Mouse (Mus musculus) G1E (cell line): ENCODE measurements at regions not wholly inside any gene's neighbourhood (a gene's known extent, or its start where the extent isn't known, plus 50 kb on each side); places are given as distances from the start of the nearest gene placed in this dataset.

Experiments
- ATAC-seq: 2 replicates; pipeline ENCODE4 v1.8.0; 2016; ENCODE audit warnings: mild to moderate bottlenecking; ENCODE audit not compliant: insufficient number of reproducible peaks, poor library complexity, low FRiP score, severe bottlenecking; ENCODE audit errors: extremely low read depth
- DNase-seq: peaks from one replicate; pipeline ENCODE4 v3.0.0; 2012; ENCODE audit warnings: low spot score
- H3K27me3 ChIP-seq: 2 replicates; pipeline ENCODE4 v1.6.1; 2012; ENCODE audit warnings: mild to moderate bottlenecking, low read length, inconsistent platforms; ENCODE audit not compliant: insufficient read depth
- H3K36me3 ChIP-seq: replicated peaks from 2 replicates; pipeline ENCODE3; 2012; ENCODE audit warnings: mild to moderate bottlenecking, inconsistent platforms
- H3K4me1 ChIP-seq: 2 replicates; pipeline ENCODE4 v1.6.1; 2012; ENCODE audit warnings: low read depth, low read length, inconsistent platforms, mixed read lengths; ENCODE audit not compliant: insufficient read depth
- H3K4me3 ChIP-seq: 2 replicates; pipeline ENCODE4 v1.5.1; 2012; ENCODE audit warnings: low read depth, mild to moderate bottlenecking, inconsistent platforms, low read length, moderate library complexity, mixed read lengths
- H3K9me3 ChIP-seq: replicated peaks from 2 replicates; pipeline ENCODE4 v1.6.1; 2012; ENCODE audit warnings: inconsistent platforms
- CTCF ChIP-seq: IDR thresholded peaks from 2 replicates; pipeline ENCODE4 v1.5.1; 2012; ENCODE audit warnings: low read depth, low read length, inconsistent platforms, mixed read lengths
- GATA1 ChIP-seq: IDR thresholded peaks from 2 replicates; pipeline ENCODE4 v1.6.1; 2012; ENCODE audit warnings: borderline replicate concordance, low read length, inconsistent platforms, mixed read lengths
- GATA2 ChIP-seq: IDR thresholded peaks from 2 replicates; pipeline ENCODE4 v1.6.1; 2012; ENCODE audit warnings: low read depth, low read length, inconsistent platforms, borderline replicate concordance
- POLR2AphosphoS5 ChIP-seq: IDR thresholded peaks from 2 replicates; pipeline ENCODE4 v1.6.1; 2012; ENCODE audit warnings: low read depth, low read length, inconsistent platforms; ENCODE audit not compliant: insufficient replicate concordance
- TAL1 ChIP-seq: conservative IDR thresholded peaks from 2 replicates; pipeline ENCODE4 v1.6.1; 2012; ENCODE audit warnings: low read depth, low read length, inconsistent platforms, mixed read lengths

DNA sequence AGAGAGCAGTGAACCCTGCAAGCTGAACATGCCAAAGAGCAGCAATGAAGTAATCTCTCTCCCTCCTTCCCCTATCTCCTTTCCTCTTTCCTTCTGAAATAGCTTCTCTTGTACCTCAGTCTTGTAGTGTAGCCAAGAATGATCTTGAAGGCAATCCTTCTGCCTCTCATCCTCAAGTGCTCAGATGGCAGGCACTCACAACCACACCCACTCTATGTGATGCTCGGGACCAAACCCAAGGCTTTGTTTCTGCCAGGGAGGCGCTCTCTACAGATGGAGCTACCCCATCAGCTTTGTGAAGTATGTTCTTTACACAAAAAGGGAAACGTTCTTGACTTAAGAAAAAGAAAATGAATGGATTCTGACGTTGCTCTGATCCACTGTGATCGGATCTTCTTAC, 57.6 kb upstream of the Nfe2l2 start:
- Histone ChIP-seq H3K4me1 (peaks cover 20% of the 10 kb centered on the region), H3K4me3 (no peak overlapping the region), H3K36me3 (no peaks in the 10 kb centered on the region), H3K27me3 (peaks cover 3% of the 10 kb centered on the region; the same call in 1 of the 2 replicates), H3K9me3 (no peaks in the 10 kb centered on the region)
- no peak for ATAC-seq
- TF ChIP-seq GATA2: no peak
- no peak for TF ChIP-seq CTCF
- no peak for TF ChIP-seq TAL1
- no peak for TF ChIP-seq GATA1
- TF ChIP-seq POLR2AphosphoS5: no peak
- no peak for DNase-seq

- no peaks in the 10 kb centered on the region for H3K36me3 ChIP-seq
- DNase-seq: no peak
- H3K4me1 ChIP-seq: peaks cover 17% of the 10 kb centered on the region
- no peak for ATAC-seq
- H3K9me3 ChIP-seq: no peaks in the 10 kb centered on the region
- TF ChIP-seq CTCF: no peak
- TF ChIP-seq TAL1: no peak
- TF ChIP-seq GATA1: no peak
- no peak for TF ChIP-seq GATA2
- TF ChIP-seq POLR2AphosphoS5: no peak
- H3K4me3 ChIP-seq: no peak overlapping the region
- H3K27me3 ChIP-seq: peaks cover 3% of the 10 kb centered on the region; the same call in 1 of the 2 replicates
Measured at GRCm38 (mm10) chr2:75761626-75762025, 57.2 kb upstream of the Nfe2l2 start.

GRCm38 (mm10) chr2:75759196-75759885, 54.9 kb upstream of the Nfe2l2 start:
- ATAC-seq: no peak

GRCm38 (mm10) chr2:75758277-75758676, 53.8 kb upstream of the Nfe2l2 start:
- Histone ChIP-seq H3K27me3 (peaks cover 3% of the 10 kb centered on the region; the same call in 1 of the 2 replicates), H3K36me3 (no peaks in the 10 kb centered on the region), H3K9me3 (no peaks in the 10 kb centered on the region), H3K4me3 (no peak overlapping the region), H3K4me1 (peaks cover 11% of the 10 kb centered on the region)
- no peak for DNase-seq
- no peak for ATAC-seq
- TF ChIP-seq GATA1 (no peak), CTCF (no peak), TAL1 (no peak), POLR2AphosphoS5 (no peak), GATA2 (no peak)

More at GRCm38 (mm10) chr2:75759196-75759885, 54.9 kb upstream of the Nfe2l2 start:
- no peak overlapping the region for H3K4me3 ChIP-seq
- TF ChIP-seq GATA1 (no peak), POLR2AphosphoS5 (no peak), GATA2 (no peak), CTCF (no peak), TAL1 (no peak)
- no peaks in the 10 kb centered on the region for H3K9me3 ChIP-seq
- peaks cover 3% of the 10 kb centered on the region; the same call in 1 of the 2 replicates for H3K27me3 ChIP-seq
- H3K4me1 ChIP-seq: peaks cover 15% of the 10 kb centered on the region
- no peak for DNase-seq
- no peaks in the 10 kb centered on the region for H3K36me3 ChIP-seq

GRCm38 (mm10) chr2:75756704-75757638, 52.5 kb upstream of the Nfe2l2 start:
- no peak for TF ChIP-seq GATA1
- ATAC-seq: no peak
- H3K4me1 ChIP-seq: peaks cover 5% of the 10 kb centered on the region
- no peak overlapping the region for H3K4me3 ChIP-seq
- no peak for DNase-seq
- H3K36me3 ChIP-seq: no peaks in the 10 kb centered on the region
- H3K27me3 ChIP-seq: peaks cover 11% of the 10 kb centered on the region
- no peaks in the 10 kb centered on the region for H3K9me3 ChIP-seq

DNA sequence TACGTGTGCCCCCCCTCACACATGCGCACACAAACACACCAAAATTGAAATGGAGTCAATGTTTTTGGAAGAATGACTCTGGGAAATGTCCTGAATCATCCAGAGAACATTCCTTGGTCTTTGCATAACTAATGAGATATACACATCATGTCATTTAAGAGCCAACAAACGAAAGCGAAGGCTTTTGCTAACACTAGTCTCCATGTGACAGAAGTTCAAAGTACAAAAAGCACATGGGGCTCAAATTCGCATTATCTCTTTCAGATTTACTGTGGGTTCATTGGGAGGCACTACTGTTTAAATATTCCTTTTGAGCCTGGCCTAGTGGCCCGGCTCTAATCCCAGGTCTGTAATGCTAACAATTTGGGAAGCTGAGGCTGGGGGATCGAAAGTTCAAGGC, 50.2 kb upstream of the Nfe2l2 start:
- DNase-seq (no peak), ATAC-seq (no peak)
- Histone ChIP-seq H3K4me1 (no peaks in the 10 kb centered on the region), H3K36me3 (no peaks in the 10 kb centered on the region), H3K9me3 (no peaks in the 10 kb centered on the region), H3K4me3 (no peak overlapping the region), H3K27me3 (peaks cover 11% of the 10 kb centered on the region)
- TF ChIP-seq POLR2AphosphoS5: no peak
- TF ChIP-seq GATA1: no peak
- TF ChIP-seq TAL1: no peak
- TF ChIP-seq CTCF: no peak
- no peak for TF ChIP-seq GATA2
